Mouse (Mus musculus) testis, adult 10 weeks (tissue): ENCODE measurements around the gene Ccdc22. TPM values are rescaled to one million over a fixed set of nuclear protein-coding genes. Genes with fewer than 3 reads are reported as not detected.

Experiments used
- polyA plus RNA-seq: library from polyadenylated mRNA; stranded (reverse); fragments of 350-450 nt; fragmentation: Illumina TruSeq; extraction: RNeasy Lipid Tissue Mini Kit (QIAGEN cat#74804); gene quantifications from one replicate; pipeline ENCODE4 v1.2.3, GENCODE M21; 2014; ENCODE audit warnings: low read depth, low replicate concordance

Ccdc22 gene
- 0.13 TPM for polyA plus RNA-seq

DNA sequence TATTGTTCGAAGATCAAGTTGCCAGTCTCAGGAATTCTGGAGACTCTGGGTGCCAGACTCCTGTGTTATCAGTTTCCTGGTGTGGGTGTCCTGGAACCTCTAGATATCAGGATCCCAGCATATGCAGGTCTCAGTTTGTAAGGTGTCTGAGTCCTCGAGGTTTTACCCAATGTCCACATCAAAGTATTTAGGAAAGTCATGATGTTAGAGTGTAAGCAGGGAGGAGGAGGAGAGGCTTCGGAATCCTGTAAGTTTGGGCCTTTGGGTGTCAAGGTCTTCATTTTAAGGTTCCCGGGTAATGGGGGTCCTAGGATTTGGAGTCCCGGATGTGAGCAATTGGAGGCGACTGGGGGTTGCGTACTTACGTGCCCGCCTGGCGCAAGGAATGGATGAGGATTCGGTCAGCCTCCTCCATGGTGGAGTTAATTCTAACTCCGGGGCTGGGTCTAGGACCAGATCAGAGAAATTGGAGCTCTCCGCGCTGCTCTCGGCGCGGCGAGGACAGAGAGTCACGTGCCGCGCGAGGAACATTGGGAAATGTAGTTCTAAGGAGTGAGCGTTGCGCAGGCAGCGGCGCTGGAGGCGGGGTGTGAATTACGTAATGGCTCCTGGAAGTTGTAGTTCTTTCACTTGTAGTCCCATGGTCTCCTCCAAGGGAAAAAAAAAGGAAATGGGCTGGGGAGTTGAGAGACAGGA is at the start of gene Ccdc22:
Ccdc22 (minus strand) TSS at position 639 of the 696 bp plus-strand sequence.

GRCm38 (mm10) chrX:7638401-7639091 is 33.2 kb upstream of the Ccdc22 start, which contains the start of gene Syp:
Gene Syp (plus strand): TSS chrX:7638471.

GRCm38 (mm10) chrX:7606783-7607182 is 1.5 kb upstream of the Ccdc22 start, which contains the start of gene Cacna1f:
Gene Cacna1f (plus strand): TSS chrX:7607083.

DNA sequence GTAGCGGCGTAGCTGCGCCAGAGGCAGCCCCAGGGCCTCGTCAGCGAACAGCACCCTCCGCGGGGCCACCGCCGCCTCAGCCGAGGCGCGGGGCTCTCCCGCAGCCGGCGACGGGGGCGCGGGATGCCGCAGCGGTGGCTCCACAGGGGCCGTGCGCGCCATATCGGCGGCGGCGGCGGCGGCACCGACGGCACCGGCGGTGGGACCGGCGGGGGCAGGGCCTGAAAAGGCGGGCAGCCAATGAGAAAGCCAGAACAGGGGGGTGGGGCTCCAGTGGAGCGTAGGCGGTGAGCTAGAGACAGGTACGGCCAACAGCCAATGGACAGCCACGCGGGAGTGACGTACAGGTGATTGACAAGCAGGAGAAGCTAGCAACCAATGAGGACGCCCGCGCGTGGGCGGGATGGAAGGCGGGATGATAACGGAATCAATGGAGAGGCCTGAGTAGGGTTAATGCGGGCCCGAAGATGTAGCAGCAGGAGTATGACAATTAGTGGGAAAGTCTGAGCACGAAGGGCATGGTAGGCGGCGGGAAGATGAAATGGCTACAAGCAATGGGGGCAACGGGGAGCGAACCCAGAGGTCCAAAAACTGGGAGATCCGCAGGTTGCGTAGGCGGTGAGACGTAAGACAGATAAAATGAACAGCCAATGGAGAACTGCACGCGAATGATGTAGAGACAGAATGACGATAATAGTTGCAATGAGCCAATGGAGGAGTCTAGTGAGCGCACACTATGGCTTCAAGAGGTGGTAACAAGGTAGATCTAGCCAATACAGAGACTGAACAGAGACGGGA is 31.0 kb downstream of the Ccdc22 start, which contains the start of gene Ppp1r3f:
Ppp1r3f (minus strand) TSS at position 197 of the 798 bp plus-strand sequence.

DNA sequence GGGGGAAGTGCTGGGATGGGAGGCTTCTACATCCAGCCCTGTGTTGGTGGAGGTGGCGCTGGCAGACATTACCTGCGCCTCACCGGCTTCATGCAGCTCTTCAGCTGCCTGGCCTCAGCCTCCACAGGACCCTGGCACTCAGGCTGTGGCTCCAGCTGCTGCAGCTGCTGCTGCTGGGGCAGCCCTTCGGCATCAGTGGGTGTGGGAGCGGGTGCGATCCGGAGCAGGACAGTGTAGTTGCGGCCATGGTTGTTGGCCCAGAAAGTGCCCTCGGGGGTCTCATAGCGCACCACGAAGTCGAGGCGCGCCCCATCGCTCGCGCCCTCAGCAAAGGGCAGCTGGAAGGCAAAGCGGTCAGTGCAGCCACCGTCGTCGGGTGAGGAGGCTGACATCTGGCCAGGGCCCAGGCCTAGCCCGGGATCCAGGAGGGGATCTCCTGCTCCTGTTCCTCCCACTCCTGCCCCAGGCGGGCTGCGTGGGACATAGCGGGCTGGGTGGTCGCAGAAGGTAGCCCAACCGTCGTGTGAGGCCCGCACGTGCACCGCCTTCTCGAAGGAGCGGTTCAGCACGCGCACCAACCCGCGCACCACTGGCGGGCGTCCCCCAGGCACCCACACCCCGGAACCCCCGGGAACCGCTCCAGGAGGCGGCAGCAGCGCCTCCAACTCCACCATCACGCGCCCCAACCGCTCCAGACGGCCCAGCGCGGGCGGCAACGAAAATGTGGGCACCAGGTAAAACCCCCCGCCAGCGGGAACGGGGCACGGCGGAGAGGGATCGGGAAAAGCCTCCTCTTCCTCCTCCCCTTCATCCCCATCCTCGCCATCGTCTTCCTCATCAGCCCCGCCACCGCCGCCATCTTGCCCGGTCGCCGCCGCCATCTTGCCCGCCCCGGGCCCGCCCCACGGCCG is 31.9 kb downstream of the Ccdc22 start, which contains the start of gene Foxp3:
Foxp3 (plus strand) TSS at position 469 of the 911 bp plus-strand sequence.

Other genes starting within 250 kb of the Ccdc22 start
- 5.0 TPM for gene Usp27x, start 229.7 kb downstream of the Ccdc22 start, polyA plus RNA-seq
- not detected for gene Foxp3, start 31.9 kb downstream of the Ccdc22 start, polyA plus RNA-seq
- 1.6 TPM for gene Ppp1r3f, start 31.2 kb downstream of the Ccdc22 start, polyA plus RNA-seq
- gene Cacna1f, start 1.6 kb upstream of the Ccdc22 start, polyA plus RNA-seq, result not detected
- gene Syp, start 33.0 kb upstream of the Ccdc22 start, polyA plus RNA-seq, result 0.15 TPM
- 0.69 TPM for gene Prickle3, start 51.7 kb upstream of the Ccdc22 start, polyA plus RNA-seq
- 3.8 TPM for gene Plp2, start 65.9 kb upstream of the Ccdc22 start, polyA plus RNA-seq
- not detected for gene Magix, start 75.7 kb upstream of the Ccdc22 start, polyA plus RNA-seq
- gene Gpkow, start 91.6 kb upstream of the Ccdc22 start, polyA plus RNA-seq, result 14.2 TPM
- 1.1 TPM for gene Wdr45, start 108.8 kb upstream of the Ccdc22 start, polyA plus RNA-seq
- gene Gm45208, start 116.7 kb upstream of the Ccdc22 start, polyA plus RNA-seq, result not detected
- gene Praf2, start 122.9 kb upstream of the Ccdc22 start, polyA plus RNA-seq, result 0.57 TPM
- gene Ccdc120, start 145.4 kb upstream of the Ccdc22 start, polyA plus RNA-seq, result 0.25 TPM
- 8.1 TPM for gene Tfe3, start 157.0 kb upstream of the Ccdc22 start, polyA plus RNA-seq
- gene Gripap1, start 184.2 kb upstream of the Ccdc22 start, polyA plus RNA-seq, result 10.5 TPM
- gene Kcnd1, start 216.8 kb upstream of the Ccdc22 start, polyA plus RNA-seq, result 0.41 TPM
- gene Otud5, start 235.8 kb upstream of the Ccdc22 start, polyA plus RNA-seq, result 12.9 TPM